Mouse (Mus musculus) retina, embryonic 14.5 days (tissue): Measurements from ENCODE around the gene Arhgap45.

Experiments used
- DNase-seq: peaks from one replicate; pipeline ENCODE4 v3.0.0-alpha.2; 2015; ENCODE audit warnings: low spot score

Arhgap45 gene

DNA sequence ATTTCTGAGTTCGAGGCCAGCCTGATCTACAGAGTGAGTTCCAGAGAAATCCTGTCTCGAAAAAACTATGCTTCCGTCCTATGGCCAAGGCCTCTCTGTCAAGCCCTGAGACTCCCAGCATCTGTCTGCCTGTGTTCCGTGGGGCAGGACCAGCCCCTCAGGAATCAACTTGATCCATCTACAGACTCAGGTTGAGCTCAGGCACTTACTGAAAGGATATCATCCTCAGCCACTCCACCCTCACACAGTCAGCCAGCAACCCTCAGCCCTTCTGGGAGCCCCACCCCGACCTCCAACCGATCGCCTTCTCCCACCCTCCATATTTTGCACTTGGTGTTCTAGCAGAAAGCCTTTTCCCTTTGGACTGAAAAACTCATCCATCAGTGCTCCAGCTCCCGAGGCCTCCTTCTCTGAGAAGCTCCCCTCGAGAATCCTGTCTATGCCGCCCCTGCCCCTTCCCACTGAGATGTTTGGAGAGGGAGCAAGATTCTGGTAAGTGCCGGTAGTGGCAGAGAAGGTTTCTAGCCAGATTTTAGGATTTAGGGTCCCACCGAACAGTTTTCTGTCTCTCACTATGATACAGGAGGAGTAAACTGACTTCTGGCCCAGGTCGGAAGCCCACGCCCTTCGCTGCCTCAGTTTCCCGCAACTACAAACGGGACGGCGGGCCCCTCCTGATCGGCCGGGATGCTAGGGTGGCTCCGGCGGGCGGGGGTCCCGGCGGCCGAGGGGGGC is 28.5 kb upstream of the Arhgap45 start:
- DNase-seq = no peak

DNA sequence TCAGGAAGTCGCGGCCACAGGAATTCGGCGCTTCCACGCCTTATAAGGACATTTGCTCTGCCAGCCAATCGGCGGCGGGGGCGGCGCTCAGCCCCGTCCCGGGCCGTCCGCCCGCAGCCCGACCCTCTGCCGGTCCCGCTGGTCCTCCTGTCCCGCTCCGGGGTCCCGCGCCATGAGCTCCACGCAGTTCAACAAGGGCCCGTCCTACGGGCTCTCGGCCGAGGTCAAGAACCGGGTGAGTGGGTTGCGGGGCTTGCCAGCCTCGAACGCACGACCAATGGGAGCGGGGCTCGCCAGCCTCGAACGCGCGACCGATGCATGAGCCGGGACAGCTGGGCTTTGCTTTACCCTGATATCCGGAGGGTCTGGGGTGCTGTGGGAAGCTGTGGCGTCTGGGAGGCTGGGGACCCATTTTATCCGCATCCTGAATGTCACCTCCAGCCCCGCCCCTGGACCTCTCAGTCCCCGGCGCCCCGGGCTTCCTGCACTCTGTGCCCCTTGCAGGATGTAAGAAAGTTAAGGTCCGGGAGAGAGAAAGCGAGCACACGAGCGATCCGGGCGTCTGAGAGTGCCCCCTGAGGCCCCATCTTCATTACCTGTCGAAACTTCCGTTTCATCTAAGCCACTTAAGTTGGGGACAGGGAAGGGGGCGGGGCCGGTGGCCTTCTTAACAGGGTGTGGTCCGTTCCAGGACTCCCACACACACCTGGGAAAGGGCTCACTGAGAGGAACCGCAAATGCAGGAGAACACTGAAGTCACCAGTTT is 27.8 kb upstream of the Arhgap45 start, which contains the start of gene Cnn2:
Gene Cnn2 (plus strand): TSS at position 79 of the 766 bp plus-strand sequence.
- DNase-seq = peak; percentile 29

DNA sequence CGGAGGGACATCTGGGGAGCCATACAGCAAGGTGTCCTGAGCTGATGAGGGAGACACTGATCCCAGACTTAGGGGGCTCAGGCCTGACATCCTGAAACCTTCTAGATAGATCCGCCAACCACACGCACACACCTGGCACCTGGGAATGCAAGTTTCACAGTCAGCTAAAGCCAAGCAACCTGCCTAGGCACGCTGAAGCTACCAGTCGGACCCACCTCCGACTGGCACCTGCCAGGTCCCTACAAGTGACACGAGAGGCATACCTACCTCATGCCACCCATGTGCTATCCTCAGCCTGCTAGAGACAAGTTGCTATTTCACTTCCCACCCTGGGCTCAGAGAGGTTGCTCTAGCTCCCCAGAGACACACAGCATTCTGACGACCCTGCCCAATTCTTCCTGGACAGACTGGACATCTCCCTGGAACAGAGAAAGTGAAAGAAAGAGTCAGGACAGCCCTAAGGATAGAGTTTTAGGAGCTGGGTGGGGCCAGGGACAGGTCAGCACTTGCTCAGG is 27.1 kb upstream of the Arhgap45 start:
- DNase-seq = no peak

DNA sequence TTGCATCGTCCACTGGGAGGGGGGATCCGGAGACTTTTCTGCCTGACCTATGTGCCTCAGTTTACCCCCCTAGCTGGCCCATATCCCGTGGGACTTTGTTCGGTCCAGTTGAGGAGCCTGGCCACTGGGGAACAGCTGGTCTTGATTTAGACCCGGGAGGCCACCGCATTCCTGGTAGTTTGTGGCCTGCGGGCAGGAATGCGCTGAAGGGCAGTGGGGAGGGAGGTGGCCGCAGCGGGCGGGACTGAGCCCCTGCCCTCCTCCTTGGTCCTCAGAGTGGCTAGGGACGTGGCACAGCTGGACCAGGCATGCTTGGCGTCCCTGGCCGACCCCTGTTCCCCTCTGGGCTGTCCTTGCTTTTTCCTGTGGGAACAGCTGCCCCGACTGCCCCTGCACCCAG is 26.6 kb upstream of the Arhgap45 start:
- peak; percentile 33 for DNase-seq

DNA sequence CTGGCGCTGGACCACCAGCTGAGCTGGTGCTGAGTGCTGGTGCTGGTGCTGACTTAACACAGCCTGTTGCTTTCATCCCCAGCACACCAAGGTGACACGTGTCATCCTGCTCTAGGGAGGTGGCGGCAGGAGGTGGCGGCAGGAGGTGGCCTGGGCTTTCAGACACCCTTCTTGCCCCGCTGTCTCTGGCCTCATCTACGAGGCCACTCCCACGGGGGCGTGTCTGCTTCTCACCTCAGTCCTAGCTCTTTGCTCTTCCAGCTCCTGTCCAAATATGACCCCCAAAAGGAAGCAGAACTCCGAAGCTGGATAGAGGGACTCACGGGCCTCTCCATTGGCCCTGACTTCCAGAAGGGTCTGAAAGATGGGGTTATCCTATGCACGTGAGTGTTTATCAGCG is 25.4 kb upstream of the Arhgap45 start:
- no peak for DNase-seq

DNA sequence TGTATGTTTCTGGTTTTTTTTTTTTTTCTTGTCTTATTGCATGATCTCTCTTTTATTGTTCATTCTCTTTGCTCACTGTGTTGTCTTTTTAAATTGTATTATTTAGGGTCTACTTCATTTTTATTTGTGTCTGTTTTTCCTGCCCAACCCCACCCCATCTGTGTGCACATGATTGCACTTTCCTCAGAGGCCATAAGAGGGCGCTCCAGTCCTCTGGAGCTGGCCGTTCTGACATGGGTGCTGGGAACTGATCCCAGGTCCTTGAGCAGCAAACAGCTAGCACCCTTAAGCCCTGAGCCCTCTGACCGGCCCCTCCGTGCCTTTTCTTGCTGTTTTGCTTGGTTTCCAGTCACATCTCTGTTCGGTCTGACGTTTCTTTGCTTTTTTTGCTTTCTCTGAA is 24.9 kb upstream of the Arhgap45 start:
- DNase-seq = no peak

DNA sequence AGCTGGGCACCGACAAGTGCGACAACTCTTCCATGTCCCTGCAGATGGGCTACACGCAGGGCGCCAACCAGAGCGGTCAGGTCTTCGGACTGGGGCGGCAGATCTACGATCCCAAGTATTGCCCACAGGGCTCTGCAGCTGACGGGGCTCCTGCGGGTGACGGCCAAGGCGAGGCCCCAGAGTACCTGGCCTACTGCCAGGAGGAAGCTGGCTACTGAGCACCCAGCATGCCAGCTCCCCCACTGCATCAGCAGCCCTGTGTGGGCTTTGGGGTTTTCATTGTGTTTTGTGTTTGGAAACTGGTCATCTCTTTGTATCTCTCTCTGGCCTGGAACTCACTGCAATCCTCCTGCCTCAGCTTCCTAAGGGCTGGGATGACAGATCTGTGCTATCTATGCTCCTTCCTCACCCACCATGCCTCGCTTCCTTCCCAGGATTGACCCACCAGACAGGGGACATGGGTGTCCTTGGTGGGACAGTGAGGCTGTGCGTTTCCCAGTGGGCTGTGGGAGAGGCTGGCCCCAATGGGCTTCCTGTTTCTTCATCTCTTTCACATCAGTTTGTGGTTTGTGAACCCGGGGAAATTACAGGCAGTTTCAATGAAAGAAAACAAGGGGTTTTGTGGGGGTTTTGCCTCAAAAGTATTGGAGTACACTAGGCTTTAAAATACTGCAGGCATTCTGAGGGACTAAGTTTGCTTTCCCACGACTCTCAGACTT is 21.9 kb upstream of the Arhgap45 start:
- DNase-seq = no peak

DNA sequence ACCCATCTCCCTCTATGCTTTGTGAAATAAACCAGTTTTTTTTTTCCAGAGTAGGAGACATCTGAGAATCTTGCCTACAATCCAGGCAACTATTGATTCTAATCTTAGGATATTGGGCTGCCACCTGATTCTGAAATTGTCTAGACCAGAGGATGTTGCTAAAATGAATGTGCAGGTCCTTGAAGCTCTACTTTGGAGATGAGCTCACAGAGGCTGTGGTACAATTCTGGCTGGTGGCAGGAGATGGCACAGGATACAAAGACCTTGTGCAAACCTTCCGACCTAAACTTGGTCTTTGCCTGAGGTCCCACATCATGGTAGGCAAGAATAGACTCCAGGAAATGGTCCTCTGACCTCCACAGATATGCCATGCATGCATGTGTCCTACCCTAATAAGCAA is 20.8 kb upstream of the Arhgap45 start:
- DNase-seq = no peak

DNA sequence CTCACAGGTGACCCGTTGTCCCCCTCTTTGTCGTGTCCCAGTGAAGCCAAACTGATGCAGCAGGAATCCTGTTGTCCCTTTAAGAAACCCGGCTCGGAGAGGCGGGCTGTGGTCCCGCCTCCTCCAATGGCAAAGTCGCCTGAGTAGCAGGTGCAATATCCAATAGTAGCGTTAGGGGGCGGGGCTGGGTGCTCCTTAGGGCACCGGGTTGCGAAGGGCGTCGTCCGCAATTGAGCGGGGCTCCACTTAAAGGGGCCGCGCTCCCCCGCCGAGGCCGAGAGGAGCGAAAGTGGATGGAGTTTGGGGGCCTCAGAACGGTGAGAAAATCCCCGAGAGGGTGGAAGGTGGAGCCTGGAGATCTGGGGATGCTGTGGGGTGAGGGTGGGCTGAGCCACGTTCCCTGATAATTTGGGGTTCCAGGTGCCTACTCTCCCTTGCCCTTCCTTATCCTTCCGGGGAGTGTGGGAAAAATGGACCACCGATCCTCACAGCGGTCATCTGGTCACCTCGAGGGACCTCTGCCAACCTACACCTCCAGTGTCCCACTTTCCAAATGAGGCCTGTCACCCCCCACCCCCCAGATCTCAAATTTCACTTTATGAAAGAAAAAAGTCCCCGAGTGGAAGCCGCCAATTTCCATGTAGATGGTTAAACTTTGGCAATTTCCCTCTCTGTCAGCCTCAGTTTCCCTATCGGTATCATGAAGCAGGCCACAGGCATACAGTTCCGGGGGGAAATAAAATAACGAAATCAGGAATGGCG is 20.0 kb upstream of the Arhgap45 start, which contains the start of gene Abca7:
Gene Abca7 (plus strand): TSS at position 223 of the 762 bp plus-strand sequence.
- DNase-seq = peak; percentile 100

DNA sequence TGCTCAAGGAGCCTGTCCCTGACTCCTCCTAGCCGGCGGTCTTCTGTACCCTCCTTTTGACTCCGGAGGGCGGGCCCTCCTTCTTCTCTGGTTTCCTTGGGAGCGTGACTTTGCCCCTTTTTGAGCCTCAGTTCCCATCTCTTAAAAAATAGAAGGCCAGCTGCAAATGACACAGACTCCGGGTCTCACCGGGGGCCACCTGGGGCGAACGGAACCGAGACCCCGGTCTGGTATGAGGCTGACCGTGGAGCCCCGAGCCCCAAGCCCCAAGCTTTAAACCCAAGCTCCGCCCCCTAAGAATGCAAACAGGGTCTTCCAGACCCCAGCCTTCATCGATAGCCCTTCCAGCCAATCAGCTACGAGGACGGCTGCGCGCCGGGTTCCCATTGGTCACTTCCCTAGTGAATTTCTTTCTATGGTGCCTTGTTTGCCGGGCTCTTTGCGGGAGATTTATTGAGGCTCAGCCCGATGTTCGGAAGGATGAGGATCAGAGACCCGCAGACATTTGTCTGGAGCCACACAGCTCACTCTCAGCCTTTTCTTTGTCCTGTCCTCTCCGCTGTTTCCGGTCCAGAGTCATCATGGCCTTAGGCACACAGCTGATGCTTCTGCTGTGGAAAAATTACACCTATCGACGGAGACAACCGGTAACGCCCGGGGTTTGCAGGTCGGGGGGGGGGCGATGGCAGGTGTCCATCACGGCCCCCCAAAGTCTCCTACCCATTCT is 19.3 kb upstream of the Arhgap45 start:
- DNase-seq = peak; percentile 91

DNA sequence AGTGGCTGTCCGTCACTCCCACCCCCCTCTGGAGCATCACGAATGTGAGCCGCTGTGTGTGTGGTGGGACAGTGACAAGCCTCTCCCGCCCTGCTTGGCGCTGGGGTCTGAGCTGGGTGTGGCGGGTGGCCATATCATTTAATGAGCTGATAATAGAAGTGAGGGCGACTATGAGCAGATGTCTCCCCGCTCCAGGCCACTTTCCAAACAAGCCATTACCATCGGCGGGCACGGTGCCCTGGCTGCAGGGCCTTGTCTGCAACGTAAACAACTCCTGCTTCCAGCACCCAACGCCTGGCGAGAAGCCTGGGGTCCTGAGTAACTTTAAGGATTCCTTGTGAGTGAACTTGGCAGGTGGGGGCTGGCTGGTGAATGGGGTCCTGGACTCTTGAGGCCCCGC is 18.6 kb upstream of the Arhgap45 start:
- no peak for DNase-seq

DNA sequence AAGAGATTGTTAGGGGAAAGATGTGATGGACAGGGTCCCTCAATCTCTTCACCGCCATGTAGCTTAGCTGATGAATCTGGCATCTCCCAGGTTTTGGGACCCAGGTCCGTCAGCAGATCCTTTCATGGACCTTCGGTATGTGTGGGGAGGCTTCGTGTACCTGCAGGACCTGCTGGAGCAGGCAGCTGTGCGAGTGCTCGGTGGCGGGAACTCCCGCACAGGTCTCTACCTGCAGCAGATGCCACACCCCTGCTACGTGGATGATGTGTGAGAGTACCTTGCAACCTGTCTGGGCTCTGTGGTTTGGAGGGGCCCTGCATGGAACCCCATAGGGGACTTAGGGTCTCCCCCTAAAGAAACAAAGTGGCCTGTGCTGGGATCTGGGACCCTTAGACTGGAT is 14.5 kb upstream of the Arhgap45 start:
- no peak for DNase-seq

DNA sequence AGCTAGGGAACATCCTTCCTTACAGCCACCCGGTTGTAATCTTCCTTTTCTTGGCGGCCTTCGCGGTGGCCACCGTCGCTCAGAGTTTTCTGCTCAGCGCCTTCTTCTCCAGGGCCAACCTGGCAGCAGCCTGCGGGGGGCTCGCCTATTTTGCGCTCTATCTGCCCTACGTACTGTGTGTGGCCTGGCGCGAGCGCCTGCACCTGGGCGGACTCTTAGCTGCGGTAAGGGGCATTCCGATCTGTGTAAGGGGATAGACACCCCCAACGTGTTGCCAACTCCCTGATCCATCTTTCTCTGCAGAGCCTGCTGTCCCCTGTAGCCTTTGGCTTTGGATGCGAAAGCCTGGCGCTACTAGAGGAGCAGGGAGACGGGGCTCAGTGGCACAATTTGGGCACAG is 13.6 kb upstream of the Arhgap45 start:
- no peak for DNase-seq

DNA sequence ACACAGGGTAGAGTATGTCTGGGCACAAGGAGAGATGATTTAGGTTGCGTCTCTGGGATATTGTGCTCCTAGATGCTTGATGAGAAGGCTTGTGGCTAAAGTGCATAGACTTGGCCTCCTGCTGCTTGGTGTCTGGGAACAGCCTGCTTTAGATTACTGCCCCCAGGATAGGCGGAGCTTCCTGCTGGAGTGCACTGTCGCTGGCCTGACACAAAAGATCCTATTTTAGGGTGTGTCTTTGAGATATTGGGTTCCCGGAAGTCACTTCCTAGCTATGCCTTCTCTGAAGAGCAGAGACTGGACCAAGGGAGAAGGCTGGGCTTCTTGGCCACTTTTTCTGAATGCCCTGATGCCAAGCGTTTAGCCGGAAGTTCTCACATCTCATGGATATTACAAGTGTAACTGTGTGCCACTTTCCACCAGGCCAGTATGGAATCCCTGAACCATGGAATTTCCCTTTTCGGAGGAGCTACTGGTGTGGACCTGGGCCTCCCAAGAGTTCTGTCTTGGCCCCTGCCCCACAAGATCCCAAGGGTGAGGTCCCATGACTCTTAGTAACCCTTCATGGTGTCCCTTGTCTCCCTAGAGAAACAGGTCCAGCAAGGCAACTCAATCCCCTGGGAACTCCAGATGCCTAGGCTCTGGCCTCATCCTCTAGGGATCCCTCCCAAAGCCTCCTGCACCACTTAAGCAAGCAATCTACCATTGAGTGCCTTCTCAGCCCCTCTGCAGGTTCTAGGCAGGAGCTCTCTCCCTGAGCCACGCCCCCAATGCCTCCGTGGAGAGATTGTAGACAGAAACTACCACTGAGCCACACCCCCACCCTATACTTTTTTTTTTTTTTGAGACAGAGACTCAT is 12.8 kb upstream of the Arhgap45 start:
- DNase-seq = no peak

DNA sequence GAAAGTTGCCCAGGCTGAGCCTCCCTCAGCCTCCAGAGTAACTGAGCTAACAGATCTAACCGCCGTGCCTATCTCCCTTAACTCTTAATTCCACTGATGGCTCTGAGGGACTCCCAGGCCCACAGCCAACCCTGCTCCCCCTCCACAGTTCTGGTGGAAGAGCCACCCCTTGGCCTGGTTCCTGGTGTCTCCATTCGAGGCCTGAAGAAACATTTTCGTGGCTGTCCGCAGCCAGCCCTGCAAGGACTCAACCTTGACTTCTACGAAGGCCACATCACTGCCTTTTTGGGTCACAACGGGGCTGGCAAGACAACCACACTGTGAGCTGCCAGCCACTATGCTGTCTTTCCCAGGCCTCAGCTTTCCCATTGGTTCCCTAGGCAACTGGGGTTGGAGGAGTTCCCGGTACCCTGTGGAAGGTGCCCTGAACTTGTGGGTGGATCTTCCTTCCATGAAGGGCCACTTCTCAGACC is 12.2 kb upstream of the Arhgap45 start:
- no peak for DNase-seq

DNA sequence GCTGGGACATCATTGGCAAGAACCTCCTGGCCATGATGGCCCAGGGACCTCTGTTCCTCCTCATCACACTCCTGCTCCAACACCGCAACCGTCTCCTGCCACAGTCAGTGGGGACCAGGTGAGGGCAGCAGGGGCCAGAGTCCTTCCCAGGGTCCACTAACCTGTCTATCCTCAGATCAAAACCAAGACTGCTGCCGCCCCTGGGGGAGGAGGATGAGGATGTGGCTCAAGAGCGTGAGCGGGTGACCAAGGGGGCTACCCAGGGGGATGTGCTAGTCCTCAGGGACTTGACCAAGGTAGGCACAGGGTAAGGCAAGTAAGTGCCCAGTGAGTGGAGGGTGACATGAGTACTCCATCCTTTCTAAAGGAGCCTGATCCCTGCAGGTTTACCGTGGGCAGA is 4.7 kb upstream of the Arhgap45 start:
- no peak for DNase-seq

DNA sequence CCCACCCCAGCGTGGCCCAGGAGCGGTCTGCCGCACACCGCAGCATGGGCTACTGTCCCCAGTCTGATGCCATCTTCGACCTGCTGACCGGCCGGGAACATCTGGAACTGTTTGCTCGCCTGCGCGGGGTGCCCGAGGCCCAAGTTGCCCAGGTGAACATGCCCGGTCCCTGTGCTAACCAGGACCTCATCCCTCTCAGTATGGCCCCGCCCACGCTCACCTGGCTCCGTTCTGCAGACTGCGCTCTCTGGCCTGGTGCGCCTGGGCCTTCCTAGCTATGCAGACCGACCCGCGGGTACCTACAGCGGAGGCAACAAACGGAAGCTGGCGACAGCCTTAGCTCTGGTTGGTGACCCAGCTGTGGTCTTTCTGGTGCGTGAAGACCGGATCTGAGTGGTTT is 2.8 kb upstream of the Arhgap45 start:
- DNase-seq = no peak

DNA sequence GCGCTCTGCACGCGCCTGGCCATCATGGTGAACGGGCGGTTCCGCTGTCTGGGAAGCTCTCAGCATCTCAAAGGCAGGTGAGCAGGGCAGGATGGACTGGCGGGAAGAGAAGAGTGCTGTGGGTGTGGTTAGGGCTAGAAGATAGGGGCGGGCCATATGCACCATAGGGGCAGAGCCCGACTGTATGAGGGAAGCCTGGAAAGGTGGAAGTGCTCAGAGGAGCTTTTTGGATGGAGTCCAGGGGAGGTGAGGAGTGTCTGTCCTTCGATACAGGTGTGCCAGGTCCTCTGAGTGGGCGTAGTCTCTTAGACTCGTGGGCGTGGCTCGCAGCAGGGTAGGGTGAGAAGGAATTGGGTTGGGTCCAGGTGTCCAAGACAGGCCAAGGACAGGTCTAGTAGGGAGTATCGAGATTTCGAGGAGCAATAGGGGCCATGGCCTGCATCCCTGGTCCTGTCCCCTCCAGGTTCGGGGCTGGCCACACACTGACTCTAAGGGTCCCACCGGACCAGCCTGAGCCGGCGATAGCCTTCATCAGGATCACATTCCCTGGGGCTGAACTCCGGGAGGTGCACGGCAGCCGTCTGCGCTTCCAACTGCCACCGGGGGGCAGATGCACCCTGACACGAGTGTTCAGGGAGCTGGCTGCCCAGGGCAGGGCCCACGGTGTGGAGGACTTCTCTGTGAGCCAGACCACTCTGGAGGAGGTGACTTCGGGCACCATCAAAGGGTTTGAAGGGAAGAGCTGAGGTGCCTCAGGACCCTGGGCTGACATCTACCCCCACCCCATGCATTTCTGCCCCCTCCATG is 1.8 kb upstream of the Arhgap45 start:
- DNase-seq = no peak

DNA sequence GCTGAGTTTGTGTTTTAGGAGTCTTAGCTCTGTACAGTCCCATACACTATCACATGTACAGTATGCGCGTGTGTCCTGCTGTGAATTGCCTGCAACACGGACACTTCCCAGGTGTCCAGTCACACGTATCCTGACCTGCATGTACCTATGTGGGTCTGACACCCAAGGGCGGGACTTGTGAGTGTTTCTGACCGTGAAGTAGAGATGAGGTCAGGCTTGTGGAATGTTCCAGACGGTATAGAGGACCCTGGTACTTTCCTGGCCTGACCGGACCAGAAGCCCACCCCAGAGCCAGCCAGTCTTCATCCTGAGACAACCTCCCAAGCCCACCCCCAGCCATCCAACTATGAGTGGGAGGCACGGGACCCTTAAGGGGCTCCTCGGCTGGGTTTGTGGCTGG is 870 bp upstream of the Arhgap45 start:
- no peak for DNase-seq
